Mouse (Mus musculus): ENCODE results near the gene Parg.

DNA sequence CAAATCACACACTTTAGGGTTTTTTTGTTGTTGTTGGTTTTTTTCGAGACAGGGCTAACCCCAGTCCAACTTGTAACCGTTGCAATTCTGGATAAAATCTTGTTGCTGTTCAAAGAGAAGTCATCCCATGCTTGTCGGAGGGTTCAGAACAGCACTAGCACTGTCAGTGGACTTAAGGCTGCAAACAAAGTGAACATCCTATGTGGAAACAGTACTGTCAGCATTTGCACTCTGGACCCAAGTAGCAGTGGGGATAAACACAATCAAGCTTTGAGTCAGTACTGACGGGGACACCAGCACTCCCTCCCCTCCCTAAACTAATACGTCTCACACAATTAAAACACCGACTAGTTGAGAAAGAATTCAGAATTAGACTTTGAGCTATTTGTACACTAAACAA, 20.9 kb upstream of the Parg start:
- TF ChIP-seq CTCF (IDR thresholded peaks at IDR 0.05; ENCODE audit: low read depth) (no peak), EP300 (optimal IDR thresholded peaks at IDR 0.05) (no peak)

Data from stomach, postnatal 0 days (tissue).